Mouse (Mus musculus) thymus, adult 2 months (tissue): ENCODE data around the gene Dapk1.

Experiments used
- CTCF ChIP-seq: fragments of 200-500 bp; IDR thresholded peaks from 2 replicates; pipeline ENCODE4 v1.5.1; 2012; ENCODE audit warnings: mild to moderate bottlenecking, control low read depth, low read length, moderate library complexity, borderline replicate concordance; ENCODE audit not compliant: control insufficient read depth, poor library complexity, insufficient read depth; ENCODE audit errors: extremely low read depth
- POLR2A ChIP-seq: fragments of 200-500 bp; IDR thresholded peaks from 2 replicates; pipeline ENCODE4 v1.6.1; 2012; ENCODE audit warnings: mild to moderate bottlenecking, low read length, control low read depth, moderate library complexity; ENCODE audit not compliant: control insufficient read depth, poor library complexity, insufficient read depth; ENCODE audit errors: extremely low read depth

- no peak for TF ChIP-seq CTCF
- TF ChIP-seq POLR2A, result no peak
These were observed 38.7 kb downstream of the Dapk1 start for GRCm38 (mm10) chr13:60640420-60640819.
